Mouse (Mus musculus) monocyte, adult 2 months (primary cell): ENCODE data around the gene Pex14.

Source experiments
- DNase-seq, 2 experiments: peaks; one replicate each; pipeline ENCODE4 v3.0.0; 2022; ENCODE audit warnings: low spot score in 2 of 2, low read depth in 1 of 2

The Pex14 gene

DNA sequence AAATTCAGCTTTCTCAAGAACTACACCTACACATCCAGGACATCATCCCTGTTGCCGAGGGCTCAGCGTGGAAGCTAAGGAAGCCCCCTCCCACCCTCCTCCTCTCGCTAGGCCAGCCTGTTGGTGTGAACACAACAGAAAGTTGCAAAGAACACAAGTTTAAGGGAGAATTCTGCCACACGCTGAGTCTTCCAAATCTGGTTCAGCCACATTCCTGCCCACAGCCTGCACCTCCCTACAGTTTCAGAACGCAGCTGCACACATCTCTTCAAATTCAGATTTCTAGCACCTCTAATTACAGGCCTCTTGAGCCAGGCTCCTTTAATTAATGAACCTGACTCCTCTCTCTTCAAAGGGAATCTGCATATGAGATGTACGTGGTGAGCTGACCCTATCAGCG, 41.4 kb downstream of the Pex14 start:
- no peak for DNase-seq

DNA sequence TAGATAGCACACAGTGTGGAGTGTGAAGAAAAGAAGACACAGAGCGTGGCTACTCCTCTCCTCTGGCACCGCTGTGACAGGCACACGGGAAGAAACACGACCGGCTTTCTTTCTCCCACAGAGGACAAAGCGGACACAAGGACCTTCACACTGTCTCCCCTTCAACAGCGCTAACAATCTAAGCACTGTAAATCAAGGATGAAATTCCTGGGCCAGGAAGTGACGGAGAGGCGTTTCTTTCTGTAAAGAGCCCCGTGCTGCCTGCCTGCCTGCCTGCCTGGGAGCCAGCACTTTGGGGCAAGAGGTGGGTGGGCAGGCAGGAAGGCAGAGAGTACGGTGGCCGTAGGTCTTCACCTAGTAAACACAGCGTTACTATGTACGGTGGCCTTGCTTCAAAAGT, 42.2 kb downstream of the Pex14 start:
- no peak for DNase-seq

DNA sequence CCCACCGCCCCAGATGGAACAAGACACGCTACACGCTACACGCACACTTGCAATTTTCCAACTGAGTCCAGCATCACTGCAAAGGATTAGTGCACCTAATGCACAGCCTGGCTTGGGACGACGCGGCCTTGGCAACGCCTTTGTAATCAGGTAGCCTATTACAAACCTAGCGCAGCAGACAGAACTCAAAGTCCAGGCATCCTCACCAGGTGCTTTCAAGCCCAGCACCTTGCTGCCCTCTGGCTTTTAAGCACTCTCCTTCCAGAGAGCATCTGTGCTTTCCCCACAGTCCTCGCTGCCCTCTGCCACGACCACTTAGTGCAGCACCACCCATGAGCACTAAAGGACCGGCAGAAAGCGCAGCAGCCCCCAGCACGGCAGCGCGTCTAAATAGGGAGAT, 42.7 kb downstream of the Pex14 start:
- no peak for DNase-seq

- DNase-seq, result no peak
These were observed 43.8 kb downstream of the Pex14 start for GRCm38 (mm10) chr4:149055847-149056246.

DNA sequence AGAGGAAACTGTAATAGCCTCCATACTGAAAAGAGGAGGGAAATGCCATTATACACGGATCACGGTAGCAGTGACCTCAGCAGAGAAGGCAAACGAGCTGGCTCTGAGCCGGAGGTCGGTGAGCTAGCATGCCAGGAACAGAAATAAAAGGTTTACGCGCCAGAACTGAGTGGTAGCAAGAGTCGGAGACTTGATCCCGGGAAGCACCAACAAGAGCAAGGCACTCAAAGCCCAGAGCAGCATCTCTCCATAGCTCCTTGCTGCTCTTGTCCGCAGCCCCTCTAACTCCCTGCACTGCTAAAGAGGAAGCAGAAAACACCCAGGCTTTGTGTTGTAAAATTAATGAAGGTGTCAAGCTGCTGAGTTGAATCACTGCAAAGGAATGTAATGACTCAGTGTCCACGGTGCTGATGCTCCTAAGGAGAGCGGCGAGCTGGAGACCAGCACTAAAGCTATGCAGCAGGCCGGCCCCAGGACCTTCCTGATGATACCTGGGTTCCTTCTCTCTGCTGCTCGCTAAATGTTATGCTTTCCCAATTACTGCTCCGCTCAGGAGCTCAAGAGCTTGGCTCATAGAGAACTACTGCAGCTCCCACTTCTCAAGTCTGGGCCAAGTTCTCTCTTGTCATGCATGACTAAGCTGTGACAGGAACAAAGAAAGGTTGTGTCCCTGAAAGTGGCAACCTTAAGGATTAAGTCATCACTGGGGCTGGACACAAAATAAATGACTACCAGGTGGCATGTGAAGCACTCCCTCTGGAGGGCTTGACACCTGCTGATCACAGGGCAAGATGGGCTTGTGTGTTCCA, 50.1 kb downstream of the Pex14 start:
- DNase-seq, result no peak

DNA sequence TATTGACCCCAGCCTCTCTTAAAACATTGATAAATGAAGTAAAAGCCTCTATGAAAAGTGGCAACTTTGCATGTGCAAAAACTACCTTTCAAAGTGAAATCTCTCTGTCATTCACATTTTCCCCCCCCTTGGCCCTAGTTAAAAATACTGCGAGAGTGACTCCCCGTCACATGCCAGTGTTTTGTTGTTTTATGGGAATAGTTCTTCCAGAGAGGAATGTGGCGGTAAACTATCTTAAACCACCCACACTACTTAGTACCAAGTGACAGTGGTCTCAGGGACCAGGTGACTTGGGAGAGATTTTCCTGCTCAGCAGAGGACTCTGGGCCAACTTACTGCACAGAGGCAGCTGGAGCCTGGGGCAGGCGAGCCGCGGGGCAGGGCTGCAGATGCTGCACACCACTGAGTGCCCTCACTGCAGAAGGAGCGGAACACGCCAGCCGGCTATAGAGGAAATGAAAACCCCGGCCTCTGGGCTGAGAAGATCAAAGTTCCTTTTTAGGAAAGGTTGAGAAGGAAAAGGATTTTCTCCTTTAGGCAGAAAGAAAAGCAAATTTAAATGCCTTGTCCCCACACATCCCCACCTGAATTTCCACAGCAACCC, 50.9 kb downstream of the Pex14 start:
- DNase-seq, result peak in 1 of 2 experiments; percentile 11

GRCm38 (mm10) chr4:149047360-149047759, 52.3 kb downstream of the Pex14 start:
- peak in 1 of 2 experiments; percentile 23 for DNase-seq

GRCm38 (mm10) chr4:149045885-149046284, 53.8 kb downstream of the Pex14 start:
- DNase-seq, result no peak

DNA sequence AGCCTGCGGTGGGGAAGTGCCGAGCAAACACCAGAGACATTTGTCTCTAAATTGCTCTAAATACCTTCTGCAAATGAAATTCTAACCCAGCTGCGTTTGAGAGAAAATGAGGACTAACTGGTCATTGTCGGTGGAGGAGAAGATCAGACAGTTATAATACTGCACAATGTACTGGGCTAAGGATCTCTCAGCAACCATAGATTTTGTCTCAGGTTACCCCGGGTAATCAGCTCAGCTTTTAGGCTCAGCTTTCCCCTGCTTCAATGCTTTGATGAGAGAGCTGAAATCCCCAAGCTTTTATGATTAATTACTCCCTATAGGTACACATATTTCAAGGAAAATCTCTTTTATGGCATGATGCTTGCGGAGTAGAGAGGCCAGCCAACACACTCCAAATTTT, 59.4 kb downstream of the Pex14 start:
- DNase-seq, result no peak

DNA sequence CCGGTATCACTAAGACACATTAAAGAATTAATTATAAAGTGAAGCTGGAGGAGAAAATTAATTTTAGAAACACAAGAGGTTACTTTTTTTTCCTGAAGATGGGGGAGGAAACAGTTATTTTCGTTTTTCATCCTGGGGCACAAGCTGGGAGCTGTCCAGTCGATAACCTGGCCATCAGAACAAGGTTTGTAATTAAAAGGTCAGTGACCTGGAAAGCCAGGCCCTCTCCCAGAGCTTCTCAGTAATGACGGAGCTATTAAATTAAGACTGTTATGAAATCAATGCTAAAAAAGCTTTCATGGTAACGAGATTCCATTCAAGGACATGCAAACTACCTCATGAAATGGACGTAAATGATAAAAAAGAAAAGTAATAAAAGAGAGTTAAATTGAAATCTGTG, 62.0 kb downstream of the Pex14 start:
- no peak for DNase-seq

DNA sequence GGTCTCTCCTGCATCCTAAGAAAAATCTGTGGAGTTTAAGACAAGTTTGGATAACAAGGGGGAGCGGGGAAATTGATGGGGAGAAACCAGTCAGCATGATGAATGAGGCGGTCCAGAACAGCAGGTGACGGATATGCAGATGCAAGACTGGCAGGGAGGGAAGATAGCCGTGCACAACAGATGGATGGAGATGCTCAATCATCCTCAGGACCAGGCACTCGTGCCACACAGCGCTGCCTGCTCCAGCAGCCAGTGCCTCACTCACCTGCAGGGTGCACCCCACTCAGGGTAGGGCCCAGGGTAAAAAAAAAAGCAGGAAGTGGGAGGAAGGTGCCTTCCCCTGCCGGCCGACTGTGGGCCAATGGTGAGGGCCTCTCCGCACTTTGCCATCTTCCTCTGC, 63.1 kb downstream of the Pex14 start:
- DNase-seq, result no peak

GRCm38 (mm10) chr4:149031507-149031906, 68.2 kb downstream of the Pex14 start:
- DNase-seq, result no peak

DNA sequence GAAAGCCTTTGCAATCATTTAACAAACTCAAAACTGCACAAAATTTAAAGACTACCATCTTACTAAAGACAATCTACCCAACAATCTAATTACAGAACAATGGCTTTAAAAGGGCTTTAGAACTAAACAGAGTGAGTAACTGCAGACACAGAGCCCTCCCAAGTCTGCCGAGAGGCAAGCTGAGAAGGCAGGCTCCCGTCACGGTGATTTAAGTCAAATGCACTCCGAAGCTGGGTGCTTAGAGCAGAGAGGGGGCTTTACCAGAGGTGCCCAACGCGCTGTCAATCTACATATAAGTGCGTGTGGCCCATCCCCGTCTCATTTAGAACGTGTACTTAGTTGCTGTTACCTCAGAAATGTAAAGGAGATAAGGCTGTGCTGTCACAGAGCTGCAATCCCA, 72.1 kb downstream of the Pex14 start:
- no peak for DNase-seq

GRCm38 (mm10) chr4:149025242-149025641, 74.4 kb downstream of the Pex14 start:
- DNase-seq, result no peak

GRCm38 (mm10) chr4:149021021-149021420, 78.7 kb downstream of the Pex14 start:
- no peak for DNase-seq

DNA sequence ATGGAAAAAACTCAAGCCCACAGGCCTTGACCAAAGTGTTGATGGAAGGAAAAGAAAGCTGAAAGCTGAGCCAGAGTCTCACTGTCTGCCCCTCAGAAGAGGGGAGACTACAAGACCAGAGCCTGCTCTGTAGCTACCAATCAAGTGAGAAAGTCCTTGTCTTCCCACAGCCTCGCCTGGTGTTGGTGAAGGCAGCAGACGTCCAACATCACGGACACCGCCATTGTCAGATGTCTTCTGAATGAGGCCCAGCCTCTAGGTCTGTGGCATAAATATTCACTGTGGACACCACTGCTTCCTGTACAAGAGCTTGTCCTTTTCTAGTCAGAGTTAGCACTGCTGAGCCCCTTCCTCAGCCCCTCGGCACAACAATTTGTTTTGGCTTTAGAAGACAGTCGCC, 80.2 kb downstream of the Pex14 start:
- no peak for DNase-seq

GRCm38 (mm10) chr4:149006756-149007155, 92.9 kb downstream of the Pex14 start:
- DNase-seq, result no peak

DNA sequence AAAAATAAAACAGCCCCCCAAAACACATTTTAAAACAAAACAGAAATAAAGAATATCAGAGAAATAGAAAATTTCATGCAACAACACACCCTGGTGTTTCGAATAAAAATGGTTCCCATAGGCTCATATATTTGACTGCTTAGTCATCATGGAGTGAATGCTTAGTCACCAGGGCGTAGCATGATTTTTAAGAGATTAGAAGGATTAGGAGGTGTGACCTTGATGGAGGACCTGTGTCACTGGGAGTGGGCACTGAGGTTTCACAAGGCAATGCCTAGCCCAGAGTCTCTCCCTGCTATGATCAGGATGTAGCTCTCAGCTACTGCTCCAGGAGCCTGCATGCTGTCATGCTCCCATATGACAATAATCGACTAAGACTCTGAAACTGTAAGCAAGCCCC, 93.6 kb downstream of the Pex14 start:
- DNase-seq, result no peak

- DNase-seq, result no peak
These were observed 97.1 kb downstream of the Pex14 start for GRCm38 (mm10) chr4:149002441-149003093.

DNA sequence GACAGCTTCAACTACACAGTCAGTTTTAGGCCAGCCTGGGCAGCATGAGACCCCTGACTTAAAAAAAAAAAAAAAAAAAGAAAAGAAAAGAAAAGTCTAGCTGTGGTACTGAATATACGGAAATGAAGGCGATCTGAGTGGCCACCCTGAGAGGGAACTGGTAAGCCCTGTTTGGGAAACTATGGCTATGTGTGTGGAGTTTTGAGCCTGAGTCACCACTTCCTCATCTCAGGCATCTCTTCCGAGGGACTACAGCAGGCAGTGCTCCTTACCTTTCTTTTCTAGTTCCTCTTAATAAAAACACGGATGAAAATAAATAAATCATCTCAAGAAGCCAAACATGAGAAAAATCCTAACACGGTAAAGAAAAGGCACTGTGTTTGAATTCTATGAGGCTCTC, 98.2 kb downstream of the Pex14 start:
- no peak for DNase-seq

DNA sequence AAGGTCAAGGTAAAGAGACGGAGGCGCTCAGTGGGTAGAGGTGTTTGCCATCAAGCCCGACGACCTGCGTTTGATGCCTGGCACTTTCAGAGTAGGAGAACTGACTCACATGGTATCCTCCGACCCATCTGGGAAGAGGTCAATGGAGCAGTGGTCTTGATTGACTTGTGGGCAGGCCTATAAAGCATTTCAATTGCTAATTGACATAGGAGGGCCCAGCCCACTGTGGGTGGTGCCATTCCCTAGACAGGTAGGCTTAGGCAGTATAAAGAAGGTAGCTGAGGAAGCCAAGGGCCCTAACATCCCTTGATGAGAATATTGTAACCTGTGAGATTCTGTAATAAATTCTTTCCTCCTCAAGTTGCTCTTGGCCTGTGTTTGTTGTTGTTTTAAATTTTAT, 98.9 kb downstream of the Pex14 start:
- no peak for DNase-seq

DNA sequence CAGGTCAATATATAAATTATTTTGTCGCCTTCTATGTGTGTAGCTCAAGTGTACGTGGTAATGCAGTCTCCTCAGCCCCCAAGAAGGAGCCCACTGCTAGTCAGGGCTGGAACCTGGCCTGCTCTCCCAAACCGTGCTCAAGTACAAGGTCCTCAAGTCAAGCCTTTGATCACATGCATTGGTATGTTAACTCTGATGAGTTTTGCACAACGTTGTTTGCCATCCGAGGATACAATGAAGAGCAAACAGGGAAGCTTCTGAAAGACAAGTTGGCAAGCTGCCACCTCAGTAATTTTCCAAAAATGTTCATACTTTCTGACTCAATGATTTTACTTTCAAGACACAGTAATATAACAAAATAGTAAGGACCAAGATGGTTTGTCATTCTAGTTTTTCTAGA, 105.7 kb downstream of the Pex14 start:
- DNase-seq, result no peak
